Mouse (Mus musculus): ENCODE results near the gene Amd1. TPM values are rescaled to one million over a fixed set of nuclear protein-coding genes. Genes with fewer than 3 reads are reported as not detected.

The Amd1 gene
- polyA plus RNA-seq, 1 experiment, result 34.0 TPM

GRCm38 (mm10) chr10:40286767-40287166, 15.2 kb downstream of the Amd1 start:
- Histone ChIP-seq H3K36me3 (ENCODE audit: control insufficient read depth, insufficient read depth) (peaks cover 16% of the 10 kb centered on the region), H3K79me2 (ENCODE audit: control insufficient read depth, insufficient read depth) (peaks cover 4% of the 10 kb centered on the region), H3ac (ENCODE audit: control insufficient read depth, insufficient read length) (no peak overlapping the region), H3K27me3 (ENCODE audit: control insufficient read depth, insufficient read depth, insufficient read length) (no peaks in the 10 kb centered on the region), H3K4me3 (no peak overlapping the region), H3K4me2 (ENCODE audit: low read depth) (no peak overlapping the region)
- TF ChIP-seq POLR2A (IDR thresholded peaks at IDR 0.05; ENCODE audit: insufficient read length, low read depth), result no peak
- TF ChIP-seq POLR2AphosphoS2 (IDR thresholded peaks at IDR 0.05; ENCODE audit: insufficient read length, low read depth), result no peak
- TF ChIP-seq MYOD1 (IDR thresholded peaks at IDR 0.05; ENCODE audit: control insufficient read depth in 1 of 3, insufficient read length in 2 of 3, low read depth in 2 of 3), result no peak
- TF ChIP-seq CEBPB (IDR thresholded peaks at IDR 0.05; ENCODE audit: insufficient read depth, poor library complexity, severe bottlenecking), result no peak

- no peak overlapping the region for H3ac ChIP-seq (ENCODE audit: control insufficient read depth, insufficient read length)
- H3K4me3 ChIP-seq, result no peak overlapping the region
- H3K27me3 ChIP-seq (ENCODE audit: control insufficient read depth, insufficient read depth, insufficient read length), result no peaks in the 10 kb centered on the region
- peaks cover 16% of the 10 kb centered on the region for H3K36me3 ChIP-seq (ENCODE audit: control insufficient read depth, insufficient read depth)
- H3K4me2 ChIP-seq (ENCODE audit: low read depth), result no peak overlapping the region
- no peak for TF ChIP-seq MYOG (IDR thresholded peaks at IDR 0.05; ENCODE audit: control insufficient read depth in 1 of 3, insufficient read depth in 1 of 3, insufficient read length in 2 of 3, low read depth in 2 of 3)
- no peak for TF ChIP-seq TCF3 (IDR thresholded peaks at IDR 0.05; ENCODE audit: insufficient read length, low read depth)
- no peak for TF ChIP-seq POLR2A (IDR thresholded peaks at IDR 0.05; ENCODE audit: insufficient read length, low read depth)
- TF ChIP-seq CEBPB (IDR thresholded peaks at IDR 0.05; ENCODE audit: insufficient read depth, poor library complexity, severe bottlenecking), result no peak
- TF ChIP-seq REST (IDR thresholded peaks at IDR 0.05; ENCODE audit: insufficient read depth, insufficient read length), result no peak
- TF ChIP-seq MAX (IDR thresholded peaks at IDR 0.05; ENCODE audit: low read depth), result no peak
- TF ChIP-seq E2F4 (IDR thresholded peaks at IDR 0.05; ENCODE audit: insufficient read depth), result no peak
- TF ChIP-seq MYOD1 (IDR thresholded peaks at IDR 0.05; ENCODE audit: control insufficient read depth in 1 of 3, insufficient read length in 2 of 3, low read depth in 2 of 3), result no peak
- TF ChIP-seq TCF12 (IDR thresholded peaks at IDR 0.05; ENCODE audit: insufficient read depth, poor library complexity, severe bottlenecking), result no peak
- TF ChIP-seq SRF (IDR thresholded peaks at IDR 0.05; ENCODE audit: control insufficient read depth, insufficient read length, low read depth), result no peak
- H3K79me2 ChIP-seq (ENCODE audit: control insufficient read depth, insufficient read depth), result no peaks in the 10 kb centered on the region
Observed at GRCm38 (mm10) chr10:40285571-40285970, 16.4 kb downstream of the Amd1 start.

- H3K27me3 ChIP-seq (ENCODE audit: control insufficient read depth, insufficient read depth, insufficient read length), result no peaks in the 10 kb centered on the region
- peaks cover 16% of the 10 kb centered on the region for H3K36me3 ChIP-seq (ENCODE audit: control insufficient read depth, insufficient read depth)
- no peaks in the 10 kb centered on the region for H3K79me2 ChIP-seq (ENCODE audit: control insufficient read depth, insufficient read depth)
- no peak overlapping the region for H3K4me2 ChIP-seq (ENCODE audit: low read depth)
- H3K4me3 ChIP-seq, result no peak overlapping the region
- no peak overlapping the region for H3ac ChIP-seq (ENCODE audit: control insufficient read depth, insufficient read length)
- TF ChIP-seq SRF (IDR thresholded peaks at IDR 0.05; ENCODE audit: control insufficient read depth, insufficient read length, low read depth), result no peak
- TF ChIP-seq REST (IDR thresholded peaks at IDR 0.05; ENCODE audit: insufficient read depth, insufficient read length), result no peak
- TF ChIP-seq MYOG (IDR thresholded peaks at IDR 0.05; ENCODE audit: control insufficient read depth in 1 of 3, insufficient read depth in 1 of 3, insufficient read length in 2 of 3, low read depth in 2 of 3), result no peak
- no peak for TF ChIP-seq POLR2A (IDR thresholded peaks at IDR 0.05; ENCODE audit: insufficient read length, low read depth)
- TF ChIP-seq TCF3 (IDR thresholded peaks at IDR 0.05; ENCODE audit: insufficient read length, low read depth), result no peak
- no peak for TF ChIP-seq MYOD1 (IDR thresholded peaks at IDR 0.05; ENCODE audit: control insufficient read depth in 1 of 3, insufficient read length in 2 of 3, low read depth in 2 of 3)
- TF ChIP-seq USF1 (IDR thresholded peaks at IDR 0.05; ENCODE audit: low read depth), result no peak
- TF ChIP-seq CEBPB (IDR thresholded peaks at IDR 0.05; ENCODE audit: insufficient read depth, poor library complexity, severe bottlenecking), result no peak
- TF ChIP-seq TCF12 (IDR thresholded peaks at IDR 0.05; ENCODE audit: insufficient read depth, poor library complexity, severe bottlenecking), result no peak
- no peak for TF ChIP-seq MAX (IDR thresholded peaks at IDR 0.05; ENCODE audit: low read depth)
- no peak for TF ChIP-seq POLR2AphosphoS2 (IDR thresholded peaks at IDR 0.05; ENCODE audit: insufficient read length, low read depth)
- no peak for TF ChIP-seq E2F4 (IDR thresholded peaks at IDR 0.05; ENCODE audit: insufficient read depth)
Observed at GRCm38 (mm10) chr10:40284997-40285396, 17.0 kb downstream of the Amd1 start.

- Histone ChIP-seq H3K4me2 (ENCODE audit: low read depth) (no peak overlapping the region), H3K27me3 (ENCODE audit: control insufficient read depth, insufficient read depth, insufficient read length) (no peaks in the 10 kb centered on the region), H3K4me3 (no peak overlapping the region), H3ac (ENCODE audit: control insufficient read depth, insufficient read length) (no peak overlapping the region), H3K79me2 (ENCODE audit: control insufficient read depth, insufficient read depth) (no peaks in the 10 kb centered on the region), H3K36me3 (ENCODE audit: control insufficient read depth, insufficient read depth) (peaks cover 16% of the 10 kb centered on the region)
- TF ChIP-seq TCF3 (IDR thresholded peaks at IDR 0.05; ENCODE audit: insufficient read length, low read depth) (no peak), TCF12 (IDR thresholded peaks at IDR 0.05; ENCODE audit: insufficient read depth, poor library complexity, severe bottlenecking) (no peak), USF1 (IDR thresholded peaks at IDR 0.05; ENCODE audit: low read depth) (no peak), MYOD1 (IDR thresholded peaks at IDR 0.05; ENCODE audit: control insufficient read depth in 1 of 3, insufficient read length in 2 of 3, low read depth in 2 of 3) (no peak), MYOG (IDR thresholded peaks at IDR 0.05; ENCODE audit: control insufficient read depth in 1 of 3, insufficient read depth in 1 of 3, insufficient read length in 2 of 3, low read depth in 2 of 3) (no peak), MAX (IDR thresholded peaks at IDR 0.05; ENCODE audit: low read depth) (no peak), POLR2AphosphoS2 (IDR thresholded peaks at IDR 0.05; ENCODE audit: insufficient read length, low read depth) (no peak), POLR2A (IDR thresholded peaks at IDR 0.05; ENCODE audit: insufficient read length, low read depth) (no peak), CEBPB (IDR thresholded peaks at IDR 0.05; ENCODE audit: insufficient read depth, poor library complexity, severe bottlenecking) (no peak), SRF (IDR thresholded peaks at IDR 0.05; ENCODE audit: control insufficient read depth, insufficient read length, low read depth) (no peak), E2F4 (IDR thresholded peaks at IDR 0.05; ENCODE audit: insufficient read depth) (no peak), REST (IDR thresholded peaks at IDR 0.05; ENCODE audit: insufficient read depth, insufficient read length) (no peak)
Observed at GRCm38 (mm10) chr10:40284179-40284831, 17.7 kb downstream of the Amd1 start.
